Mouse (Mus musculus) hindbrain, embryonic 10.5 days (tissue): Measurements from ENCODE around the gene Spata9. TPM values are rescaled to one million over a fixed set of nuclear protein-coding genes. Genes with fewer than 3 reads are reported as not detected.
"Not testable (repeated sequence)": the region's sequence is repeated elsewhere in the genome, so short reads cannot be mapped to it uniquely, and the experiment has no call there.

Experiments used
- DNase-seq: peaks from one replicate; pipeline ENCODE4 v3.0.0-alpha.2; 2017; ENCODE audit warnings: low spot score
- H3K27ac ChIP-seq: fragments of 300-500 bp; sonication (generic); 2 replicates; pipeline ENCODE4 v1.5.1; 2016; ENCODE audit warnings: mild to moderate bottlenecking, moderate library complexity
- H3K27me3 ChIP-seq: fragments of 300-500 bp; sonication (generic); 2 replicates; pipeline ENCODE4 v1.6.1; 2016; ENCODE audit warnings: mild to moderate bottlenecking; ENCODE audit not compliant: poor library complexity, insufficient read depth, severe bottlenecking
- H3K36me3 ChIP-seq: fragments of 300-500 bp; sonication (generic); 2 replicates; pipeline ENCODE4 v1.6.1; 2016; ENCODE audit warnings: mild to moderate bottlenecking, moderate library complexity
- H3K4me1 ChIP-seq: fragments of 300-500 bp; sonication (generic); replicated peaks from 2 replicates; pipeline ENCODE4 v1.6.1; 2016; ENCODE audit warnings: mild to moderate bottlenecking
- H3K4me3 ChIP-seq: fragments of 300-500 bp; sonication (generic); 2 replicates; pipeline ENCODE4 v1.5.1; 2016; ENCODE audit warnings: mild to moderate bottlenecking, moderate library complexity
- H3K9me3 ChIP-seq: fragments of 300-500 bp; sonication (generic); 2 replicates; pipeline ENCODE4 v1.6.1; 2016; ENCODE audit warnings: mild to moderate bottlenecking, moderate library complexity
- WGBS: fragments of 180-500 bp; shearing (Covaris S2); methylation state at CpG from one replicate; pipeline ENCODE4 v1.1.7; 2016; 5-methylcytosine and 5-hydroxymethylcytosine counted together
- polyA plus RNA-seq: library from polyadenylated mRNA; unstranded; fragments of >200 nt; fragmentation: Nextera tagmentation; extraction: Ambion mirVana; gene quantifications from 2 replicates; pipeline ENCODE4 v1.2.1, GENCODE M21; 2016

The Spata9 gene
- polyA plus RNA-seq: 0.47 and 0.77 TPM in 2 replicates

DNA sequence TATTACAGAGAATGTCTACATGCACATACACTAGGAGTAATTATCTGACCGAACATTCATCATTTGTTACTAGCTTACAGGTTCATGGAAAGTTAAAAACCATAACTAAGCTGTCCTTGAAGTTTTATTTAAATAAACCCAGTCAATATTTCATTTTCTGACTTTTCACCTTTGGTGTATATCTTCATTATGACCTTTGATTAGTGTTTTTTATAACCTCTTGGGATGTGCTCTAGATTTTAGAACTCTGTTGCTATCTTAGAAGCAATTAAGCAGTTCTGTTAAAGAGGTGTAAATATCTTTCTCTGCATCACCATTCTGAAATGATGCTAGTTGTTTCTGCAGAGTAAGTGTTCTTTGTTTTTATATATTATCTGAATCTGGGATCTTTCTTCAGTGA is at the start of gene Spata9:
Spata9 (plus strand) TSS at position 301 of the 400 bp plus-strand sequence.
- Histone ChIP-seq H3K4me3 (no peak within 1 kb of the TSS), H3K4me1 (no peaks in the 10 kb centered on the region), H3K9me3 (peaks cover 3% of the 10 kb centered on the region; the same call in 1 of the 2 replicates), H3K36me3 (no peaks in the 10 kb centered on the region), H3K27ac (no peak within 1 kb of the TSS), H3K27me3 (no peaks in the 10 kb centered on the region)
- DNase-seq: no peak
- 73% methylated on average over 1 of the region's 1 CpGs for WGBS

DNA sequence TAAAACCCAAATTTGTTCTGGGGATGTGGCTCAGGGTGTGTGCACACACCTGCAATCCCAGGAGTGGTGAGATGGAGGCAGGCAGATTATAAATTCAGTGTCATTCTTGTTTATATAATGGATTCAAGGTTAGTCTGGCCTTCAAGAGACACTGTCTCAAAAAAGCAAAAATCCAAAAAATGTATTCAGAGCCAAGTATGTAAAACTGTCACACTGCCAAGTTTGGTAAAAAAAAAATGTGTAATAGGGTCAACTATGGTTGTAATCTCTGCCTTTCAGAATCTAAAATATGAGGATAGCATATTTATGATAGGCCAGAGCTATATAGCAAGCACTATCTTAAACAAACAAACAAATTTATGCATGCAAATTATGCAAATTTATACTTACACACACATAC is 39.0 kb upstream of the Spata9 start:
- peaks cover 3% of the 10 kb centered on the region; the same call in 1 of the 2 replicates for H3K4me1 ChIP-seq
- no peaks in the 10 kb centered on the region for H3K9me3 ChIP-seq
- no peak for DNase-seq
- H3K27me3 ChIP-seq: no peaks in the 10 kb centered on the region
- H3K4me3 ChIP-seq: no peak overlapping the region
- H3K27ac ChIP-seq: no peak overlapping the region
- H3K36me3 ChIP-seq: peaks cover 59% of the 10 kb centered on the region

DNA sequence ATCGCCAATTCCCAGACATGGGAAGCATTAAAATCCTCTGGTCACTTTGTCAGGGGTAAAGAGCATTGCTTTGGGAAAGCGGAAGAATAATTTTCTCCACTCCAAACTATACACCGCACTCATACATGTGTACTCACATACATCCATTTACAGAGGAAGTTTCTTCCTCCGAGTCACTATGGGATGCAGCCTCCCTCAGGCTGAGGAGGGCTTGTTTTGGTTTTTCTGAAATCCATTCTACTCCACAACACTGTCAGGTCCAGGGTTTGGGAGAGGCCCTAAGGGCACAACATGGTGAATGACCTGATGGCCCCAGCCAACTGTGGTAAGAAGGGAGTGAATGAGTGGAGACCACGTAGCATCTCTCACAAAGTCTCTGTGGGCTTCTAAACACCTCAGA is 37.9 kb upstream of the Spata9 start:
- not testable (repeated sequence) for DNase-seq, H3K4me3 ChIP-seq, H3K4me1 ChIP-seq, H3K27ac ChIP-seq, H3K9me3 ChIP-seq, H3K27me3 ChIP-seq
- 95% methylated on average over 5 of the region's 5 CpGs for WGBS
- H3K36me3 ChIP-seq: peaks cover 64% of the 10 kb centered on the region

DNA sequence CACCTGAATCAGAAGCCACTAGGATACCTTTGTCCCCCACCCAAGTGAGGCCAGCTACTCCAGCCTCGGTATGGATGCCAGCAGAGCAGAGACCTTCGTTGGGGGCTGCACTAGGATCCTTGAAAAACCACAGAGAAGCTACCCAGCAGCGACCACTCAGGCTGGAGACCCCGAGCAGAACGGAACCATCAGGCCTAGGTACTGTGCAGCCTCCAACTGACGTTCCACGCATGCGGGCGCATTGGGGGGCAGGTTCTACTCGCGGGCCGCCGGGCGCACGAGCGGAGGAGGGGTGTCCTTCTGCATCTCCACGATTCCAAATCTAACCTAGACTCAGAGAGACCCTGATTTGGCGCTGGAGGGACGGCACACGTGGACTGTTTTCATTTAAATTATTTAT is 36.9 kb upstream of the Spata9 start:
- WGBS: 95% methylated on average over 20 of the region's 20 CpGs
- no peak overlapping the region for H3K4me3 ChIP-seq
- DNase-seq: no peak
- peaks cover 3% of the 10 kb centered on the region; the same call in 1 of the 2 replicates for H3K4me1 ChIP-seq
- H3K27me3 ChIP-seq: no peaks in the 10 kb centered on the region
- H3K9me3 ChIP-seq: no peaks in the 10 kb centered on the region
- H3K27ac ChIP-seq: no peak overlapping the region
- peaks cover 64% of the 10 kb centered on the region for H3K36me3 ChIP-seq

DNA sequence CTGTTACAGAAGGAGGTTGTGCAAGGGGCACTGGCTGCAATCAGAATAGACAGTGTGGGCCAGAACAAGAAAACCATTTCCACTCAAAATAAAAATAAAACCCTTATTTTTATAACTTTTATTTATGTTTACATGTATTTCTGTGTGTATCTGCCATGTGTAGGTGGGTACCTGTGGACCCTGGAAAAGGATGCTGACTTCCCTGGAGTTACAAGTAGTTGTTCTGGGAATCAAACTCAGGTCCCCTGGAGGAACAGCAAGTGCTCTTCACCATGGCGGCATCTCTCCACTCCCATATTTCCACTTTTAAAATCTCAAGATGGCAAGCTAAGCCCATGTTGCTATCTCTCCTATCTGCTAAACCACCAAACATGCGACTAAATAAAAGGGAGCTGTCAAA is 36.3 kb upstream of the Spata9 start:
- peak overlapping the region; percentile 29; the same call in 1 of the 2 replicates for H3K27ac ChIP-seq

DNA sequence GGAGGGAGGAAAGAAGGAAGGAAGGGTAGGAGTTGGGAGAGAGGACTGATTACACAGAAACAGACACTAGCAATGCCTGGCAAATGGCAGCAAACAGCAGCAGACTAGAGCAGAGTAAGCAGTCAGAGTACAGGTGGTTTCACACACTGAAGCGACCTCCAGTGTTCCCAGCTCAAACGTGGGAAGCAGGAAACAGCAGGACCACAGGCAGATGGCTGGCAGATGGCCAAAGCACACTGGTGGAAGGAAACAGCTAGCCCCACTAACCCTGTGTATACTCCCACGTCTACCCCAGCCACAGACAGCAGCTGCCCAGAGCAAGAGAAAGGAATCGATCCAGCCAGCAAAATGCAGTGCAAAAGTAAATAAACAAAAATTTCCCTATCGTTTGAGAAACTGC is 35.9 kb upstream of the Spata9 start:
- no peak overlapping the region for H3K4me3 ChIP-seq
- no peaks in the 10 kb centered on the region for H3K27me3 ChIP-seq
- peak; percentile 65 for DNase-seq
- no peaks in the 10 kb centered on the region for H3K9me3 ChIP-seq
- peaks cover 3% of the 10 kb centered on the region; the same call in 1 of the 2 replicates for H3K4me1 ChIP-seq
- peaks cover 64% of the 10 kb centered on the region for H3K36me3 ChIP-seq
- WGBS: 49% methylated on average over 5 of the region's 5 CpGs
- H3K27ac ChIP-seq: peak overlapping the region; percentile 29; the same call in 1 of the 2 replicates

More for the DNA sequence above, 36.3 kb upstream of the Spata9 start:
- WGBS: 86% methylated on average over 2 of the region's 2 CpGs
- Histone ChIP-seq H3K27me3 (no peaks in the 10 kb centered on the region), H3K36me3 (peaks cover 64% of the 10 kb centered on the region), H3K4me1 (peaks cover 3% of the 10 kb centered on the region; the same call in 1 of the 2 replicates), H3K9me3 (no peaks in the 10 kb centered on the region), H3K4me3 (no peak overlapping the region)
- no peak for DNase-seq

DNA sequence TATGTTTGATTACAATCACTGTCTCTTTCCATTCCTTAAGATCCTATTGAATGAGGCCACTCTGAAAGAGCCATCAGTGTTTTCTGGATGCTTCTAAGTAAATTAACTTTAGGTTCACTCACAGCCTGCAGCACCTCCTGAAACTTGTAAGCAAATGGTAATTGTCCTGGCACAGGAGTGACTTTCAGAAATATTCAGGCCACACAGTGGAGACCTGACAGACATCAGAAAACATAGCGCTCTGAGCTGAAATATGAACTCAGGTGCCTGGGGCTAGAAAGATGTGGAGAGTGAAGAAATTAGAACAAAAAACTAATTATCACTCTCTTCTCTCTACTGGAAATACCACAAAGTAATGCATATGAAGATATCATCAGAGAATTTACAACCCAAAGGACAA is 33.7 kb upstream of the Spata9 start:
- H3K4me1 ChIP-seq: peaks cover 3% of the 10 kb centered on the region; the same call in 1 of the 2 replicates
- H3K27me3 ChIP-seq: no peaks in the 10 kb centered on the region
- H3K27ac ChIP-seq: no peak overlapping the region
- H3K36me3 ChIP-seq: peaks cover 63% of the 10 kb centered on the region
- H3K9me3 ChIP-seq: no peaks in the 10 kb centered on the region
- no peak overlapping the region for H3K4me3 ChIP-seq
- WGBS: 84% methylated on average over 1 of the region's 1 CpGs
- no peak for DNase-seq

DNA sequence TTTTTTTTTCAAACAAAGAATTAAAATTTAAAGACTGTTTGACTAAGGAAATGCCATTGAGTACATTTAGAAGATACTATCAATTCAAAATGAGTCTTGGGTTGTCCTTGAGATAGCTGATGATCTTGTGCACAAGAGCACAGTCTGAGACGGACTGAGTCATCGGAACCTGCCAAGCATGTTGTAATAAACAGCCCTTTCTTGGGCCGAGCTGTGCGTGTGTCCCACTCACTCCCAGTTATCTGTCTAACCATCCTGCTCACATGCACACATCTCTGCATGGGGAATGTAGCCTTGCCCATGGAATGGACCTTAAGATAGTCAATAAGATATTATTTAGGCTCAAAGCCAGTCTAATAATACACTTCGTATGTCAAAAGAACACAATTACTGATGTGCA is 28.1 kb upstream of the Spata9 start:
- 94% methylated on average over 5 of the region's 5 CpGs for WGBS
- no peaks in the 10 kb centered on the region for H3K27me3 ChIP-seq

DNA sequence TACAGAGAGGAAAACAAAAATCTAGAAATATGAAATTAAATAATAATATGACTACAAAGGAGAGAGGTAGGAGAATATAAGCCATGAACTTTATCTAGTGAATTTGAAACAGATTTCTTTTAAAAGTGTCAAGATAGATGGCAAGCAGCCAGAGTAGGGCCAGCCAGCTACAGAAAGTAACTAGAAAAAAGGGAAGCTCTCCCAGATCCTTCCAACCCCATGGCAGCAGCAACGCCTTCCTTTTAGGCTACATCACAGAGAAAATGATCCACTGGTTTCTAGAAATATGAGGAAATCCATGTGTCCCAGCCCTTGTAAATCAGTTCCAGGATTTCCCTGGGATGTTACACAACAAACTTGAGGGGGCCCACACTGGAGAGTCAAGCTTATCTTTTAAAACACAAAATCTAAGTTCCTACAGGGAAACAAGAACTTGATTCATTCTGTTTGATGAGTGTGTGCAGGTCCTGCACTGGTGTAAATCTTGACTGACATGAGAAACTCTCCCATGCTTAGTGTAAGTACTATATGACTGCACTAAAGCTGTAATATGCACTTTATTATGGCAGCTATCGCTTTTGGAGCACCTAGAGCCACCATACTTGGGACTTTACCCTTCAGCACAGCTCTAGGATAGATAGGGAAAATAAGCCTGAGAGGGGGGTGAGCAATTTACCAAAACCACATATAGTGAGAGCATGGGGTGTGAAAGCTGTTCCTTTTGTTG is 26.0 kb upstream of the Spata9 start:
- Histone ChIP-seq H3K4me3 (peak overlapping the region; percentile 90), H3K36me3 (peaks cover 37% of the 10 kb centered on the region), H3K4me1 (peaks cover 19% of the 10 kb centered on the region), H3K27ac (peak overlapping the region; percentile 29; the same call in 1 of the 2 replicates), H3K27me3 (no peaks in the 10 kb centered on the region), H3K9me3 (no peaks in the 10 kb centered on the region)
- DNase-seq: no peak
- 89% methylated on average over 2 of the region's 2 CpGs for WGBS

More for the DNA sequence above, 28.1 kb upstream of the Spata9 start:
- H3K9me3 ChIP-seq: no peaks in the 10 kb centered on the region
- no peak for DNase-seq
- H3K4me1 ChIP-seq: peaks cover 14% of the 10 kb centered on the region
- no peak overlapping the region for H3K27ac ChIP-seq
- peaks cover 37% of the 10 kb centered on the region for H3K36me3 ChIP-seq
- no peak overlapping the region for H3K4me3 ChIP-seq

DNA sequence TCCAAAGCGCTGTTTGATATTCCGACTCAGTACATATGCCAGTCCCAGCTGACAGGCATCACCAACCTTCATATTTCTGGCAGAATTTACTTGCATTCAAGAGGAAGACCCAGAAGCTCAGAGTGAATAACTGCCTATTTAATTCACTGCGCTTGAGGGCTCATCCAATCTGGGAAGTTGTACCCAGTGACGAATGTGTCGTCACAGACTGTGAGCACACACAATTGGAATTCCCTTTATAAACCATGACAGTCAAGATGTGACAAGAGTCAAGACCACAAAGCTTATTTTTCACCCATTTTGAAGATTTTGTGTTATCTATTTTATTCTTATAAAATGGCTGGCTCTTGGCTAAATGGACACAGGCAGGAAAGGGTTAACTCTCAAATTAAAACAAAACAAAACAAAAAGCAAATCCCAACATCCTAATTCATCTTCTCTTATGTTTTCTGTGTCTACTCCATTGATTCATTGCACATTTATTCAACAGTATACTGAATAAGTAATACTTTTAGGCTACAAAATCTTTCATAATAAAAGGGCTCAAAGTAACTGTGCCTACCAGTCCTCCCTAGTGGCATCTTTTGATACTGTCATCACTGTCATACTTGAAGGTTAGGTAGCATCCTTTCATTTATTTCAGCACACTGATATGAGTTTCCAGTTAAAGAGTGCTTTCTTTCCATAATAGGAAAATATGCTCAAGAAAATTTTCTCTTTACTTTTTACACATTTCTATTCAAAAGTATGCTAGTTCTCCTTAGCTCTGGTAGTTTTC is 25.2 kb upstream of the Spata9 start:
- H3K4me3 ChIP-seq: peak overlapping the region; percentile 90
- peaks cover 33% of the 10 kb centered on the region for H3K36me3 ChIP-seq
- 68% methylated on average over 5 of the region's 5 CpGs for WGBS
- DNase-seq: no peak
- H3K4me1 ChIP-seq: peaks cover 19% of the 10 kb centered on the region
- no peaks in the 10 kb centered on the region for H3K27me3 ChIP-seq
- H3K27ac ChIP-seq: peak overlapping the region; percentile 29; the same call in 1 of the 2 replicates
- no peaks in the 10 kb centered on the region for H3K9me3 ChIP-seq

DNA sequence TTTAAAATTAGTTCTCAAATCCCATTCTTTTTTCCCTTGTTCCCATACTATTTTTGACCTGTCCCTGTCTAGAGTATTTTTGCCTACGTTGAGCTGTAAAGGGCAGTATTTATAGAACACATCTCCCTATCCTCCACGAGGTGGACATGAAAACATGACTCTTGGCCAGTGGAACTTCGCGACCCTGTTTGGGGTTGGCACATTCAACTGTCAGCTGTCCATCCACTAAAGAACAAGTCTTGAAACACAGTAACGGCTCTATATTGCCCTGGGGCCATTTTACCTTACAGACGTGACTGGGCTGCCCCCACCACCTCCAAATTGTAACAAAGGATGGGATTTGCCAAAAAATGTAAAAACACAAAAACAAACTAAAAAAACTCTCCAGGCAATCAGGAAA is 24.2 kb upstream of the Spata9 start:
- DNase-seq: no peak
- Histone ChIP-seq H3K36me3 (peaks cover 27% of the 10 kb centered on the region), H3K27me3 (no peaks in the 10 kb centered on the region), H3K4me1 (peaks cover 19% of the 10 kb centered on the region), H3K9me3 (no peaks in the 10 kb centered on the region), H3K4me3 (peak overlapping the region; percentile 90), H3K27ac (peak overlapping the region; percentile 99)
- 1% methylated on average over 6 of the region's 6 CpGs for WGBS

DNA sequence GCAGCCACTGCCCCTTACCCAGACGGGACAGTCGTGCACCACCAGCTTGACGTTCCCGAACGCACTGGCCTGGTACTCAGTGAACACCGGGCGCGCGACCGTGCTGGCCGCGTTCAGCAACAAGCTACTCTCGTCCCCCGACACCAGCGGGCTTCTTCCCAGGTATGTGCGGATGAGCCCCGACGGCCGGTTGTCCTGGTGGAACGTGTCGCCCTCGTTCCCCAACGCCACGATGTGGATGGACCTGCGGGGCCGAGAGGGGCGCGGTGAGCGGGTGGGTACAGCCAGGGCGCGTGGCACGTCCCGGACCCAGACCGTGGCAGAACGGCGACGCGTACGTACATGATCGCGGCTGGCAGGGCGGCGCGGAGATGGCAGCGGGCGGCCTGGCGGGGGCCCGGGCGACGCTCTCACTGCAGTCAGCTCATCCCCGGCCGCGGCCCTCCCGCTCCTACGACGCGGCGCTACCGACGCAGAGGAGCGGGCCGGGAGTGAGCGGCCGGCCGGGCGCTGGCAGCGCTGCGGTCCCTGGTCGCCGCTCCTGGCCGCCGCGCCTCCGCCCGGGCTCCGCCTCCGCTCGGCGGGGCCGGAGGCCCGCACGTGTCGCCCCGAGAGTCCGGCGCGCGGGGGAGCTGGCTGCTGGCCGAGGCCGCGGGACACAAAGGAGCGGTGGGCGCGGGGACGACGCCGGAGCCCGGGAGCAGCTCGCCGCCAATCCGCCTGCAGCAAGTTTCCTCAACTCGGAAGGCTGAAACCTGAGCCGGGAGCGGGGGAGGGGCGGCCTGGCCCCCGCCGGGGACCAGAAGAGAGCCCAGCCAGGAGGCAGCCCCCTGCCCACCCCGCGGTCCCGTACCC is 23.5 kb upstream of the Spata9 start, which contains the start of gene Rhobtb3:
Rhobtb3 (minus strand) TSS at position 737 of the 855 bp plus-strand sequence.
- H3K27me3 ChIP-seq: no peaks in the 10 kb centered on the region
- H3K27ac ChIP-seq: peak within 1 kb of the TSS; percentile 99
- H3K9me3 ChIP-seq: no peaks in the 10 kb centered on the region
- peaks cover 20% of the 10 kb centered on the region for H3K36me3 ChIP-seq
- WGBS: under 1% methylated on average over 110 of the region's 110 CpGs
- peak; percentile 96 for DNase-seq
- peak within 1 kb of the TSS; percentile 90 for H3K4me3 ChIP-seq
- H3K4me1 ChIP-seq: peaks cover 19% of the 10 kb centered on the region
